Mouse (Mus musculus): ENCODE results near the gene Csnk2a1. TPM values are rescaled to one million over a fixed set of nuclear protein-coding genes. Genes with fewer than 3 reads are reported as not detected.
A peak's percentile ranks its signal among the peaks of the same experiment; 100 is the strongest.
"Not testable (repeated sequence)": the region's sequence is repeated elsewhere in the genome, so short reads cannot be mapped to it uniquely, and the experiment has no call there.

The Csnk2a1 gene
- polyA plus RNA-seq, 1 experiment from 2014 or later: 87.0 TPM

DNA sequence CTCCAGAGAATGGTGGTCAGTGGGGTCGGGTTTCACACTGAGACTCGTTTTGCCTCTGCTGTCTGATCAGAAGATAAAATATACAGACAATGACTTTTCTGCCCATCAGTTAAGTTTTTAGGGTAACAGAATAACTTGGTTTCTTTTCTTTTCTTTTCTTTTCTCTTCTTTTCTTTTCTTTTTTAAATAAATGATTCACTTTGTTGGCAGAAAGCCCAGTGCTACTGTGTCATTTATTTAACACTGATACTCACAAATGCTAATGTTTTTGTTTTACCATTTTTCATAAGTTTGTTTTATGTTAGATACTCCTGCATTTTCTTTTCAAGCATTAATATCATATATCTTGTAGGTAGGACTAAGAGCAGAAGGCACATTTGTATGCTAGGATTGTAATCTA, 13.9 kb downstream of the Csnk2a1 start:
- Histone ChIP-seq H3K4me1 (no peaks in the 10 kb centered on the region), H3K4me3 (replicated peaks) (no peak overlapping the region), H3K36me3 (peaks cover 25% of the 10 kb centered on the region), H3K9me3 (replicated peaks) (no peaks in the 10 kb centered on the region), H3K4me2 (replicated peaks) (no peak overlapping the region), H3K9ac (no peak overlapping the region), H3K27me3 (no peaks in the 10 kb centered on the region), H3K27ac (replicated peaks) (no peak overlapping the region)
- ATAC-seq (ENCODE audit: insufficient number of reproducible peaks, low FRiP score, low TSS enrichment, low read depth): no peak
- 36% methylated on average over 2 of the region's 2 CpGs for WGBS

DNA sequence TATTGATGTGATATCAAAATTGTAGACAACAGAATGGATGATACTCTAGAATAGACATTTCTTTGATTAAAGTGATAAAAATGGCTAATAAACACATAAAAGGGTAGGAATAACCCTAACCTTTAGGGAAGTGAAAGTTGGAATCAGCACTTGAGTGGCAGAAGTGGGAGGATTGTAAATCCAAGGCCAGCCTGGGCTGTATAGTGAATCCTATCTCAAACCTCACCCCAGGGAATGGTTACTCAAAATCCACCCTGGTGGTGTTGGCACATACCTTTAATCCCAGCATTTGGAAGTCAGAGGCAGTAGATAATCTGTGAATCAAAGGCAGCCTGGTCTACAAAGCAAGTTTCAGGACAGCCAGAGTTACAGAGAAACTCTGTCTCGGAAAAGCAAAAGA, 20.6 kb downstream of the Csnk2a1 start:
- ATAC-seq (ENCODE audit: insufficient number of reproducible peaks, low FRiP score, low TSS enrichment, low read depth): no peak
- Histone ChIP-seq H3K4me1 (no peaks in the 10 kb centered on the region), H3K9ac (no peak overlapping the region), H3K4me2 (replicated peaks) (no peak overlapping the region), H3K27me3 (no peaks in the 10 kb centered on the region), H3K4me3 (replicated peaks) (no peak overlapping the region), H3K36me3 (peaks cover 12% of the 10 kb centered on the region), H3K9me3 (replicated peaks) (no peaks in the 10 kb centered on the region), H3K27ac (replicated peaks) (no peak overlapping the region)
- 95% methylated on average over 1 of the region's 1 CpGs for WGBS

GRCm38 (mm10) chr2:152250511-152250910, 23.9 kb downstream of the Csnk2a1 start:
- Histone ChIP-seq H3K9ac (no peak overlapping the region), H3K4me2 (replicated peaks) (no peak overlapping the region), H3K9me3 (replicated peaks) (no peaks in the 10 kb centered on the region), H3K4me1 (no peaks in the 10 kb centered on the region), H3K27me3 (no peaks in the 10 kb centered on the region), H3K4me3 (replicated peaks) (no peak overlapping the region), H3K27ac (replicated peaks) (no peak overlapping the region), H3K36me3 (peaks cover 37% of the 10 kb centered on the region)
- 32% methylated on average over 4 of the region's 4 CpGs for WGBS
- ATAC-seq (ENCODE audit: insufficient number of reproducible peaks, low FRiP score, low TSS enrichment, low read depth): no peak

DNA sequence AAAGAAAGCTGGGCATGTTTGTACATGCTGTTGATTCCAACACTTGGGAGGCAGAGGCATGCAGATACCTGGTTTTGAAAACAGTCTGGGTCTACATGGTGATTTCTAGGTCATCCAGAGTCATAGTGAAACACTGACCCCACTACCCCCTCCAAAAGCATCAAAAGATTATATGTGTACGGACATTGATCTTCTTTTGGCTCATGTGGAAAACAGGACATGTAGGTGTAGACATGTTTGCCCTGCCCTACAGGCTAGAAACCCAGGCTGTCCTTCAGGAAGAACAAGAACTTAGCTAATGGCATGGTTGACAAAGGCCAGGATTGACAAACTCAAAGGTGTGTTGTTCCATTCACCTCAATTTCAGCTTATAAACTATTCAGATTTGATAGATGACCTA, 33.1 kb downstream of the Csnk2a1 start:
- Histone ChIP-seq H3K4me2 (replicated peaks) (no peak overlapping the region), H3K4me1 (no peaks in the 10 kb centered on the region), H3K4me3 (replicated peaks) (no peak overlapping the region), H3K27me3 (no peaks in the 10 kb centered on the region), H3K36me3 (peaks cover 68% of the 10 kb centered on the region), H3K27ac (replicated peaks) (no peak overlapping the region), H3K9me3 (replicated peaks) (no peaks in the 10 kb centered on the region), H3K9ac (no peak overlapping the region)
- 87% methylated on average over 1 of the region's 1 CpGs for WGBS
- ATAC-seq (ENCODE audit: insufficient number of reproducible peaks, low FRiP score, low TSS enrichment, low read depth): no peak

GRCm38 (mm10) chr2:152273639-152274038, 47.0 kb downstream of the Csnk2a1 start:
- WGBS: 72% methylated on average over 2 of the region's 2 CpGs
- H3K4me3 ChIP-seq (replicated peaks): no peak overlapping the region
- no peak overlapping the region for H3K4me2 ChIP-seq (replicated peaks)
- no peaks in the 10 kb centered on the region for H3K9me3 ChIP-seq (replicated peaks)
- no peak overlapping the region for H3K27ac ChIP-seq (replicated peaks)
- peaks cover 60% of the 10 kb centered on the region for H3K36me3 ChIP-seq
- H3K4me1 ChIP-seq: no peaks in the 10 kb centered on the region
- H3K27me3 ChIP-seq: no peaks in the 10 kb centered on the region
- ATAC-seq (ENCODE audit: insufficient number of reproducible peaks, low FRiP score, low TSS enrichment, low read depth): no peak
- H3K9ac ChIP-seq: no peak overlapping the region

DNA sequence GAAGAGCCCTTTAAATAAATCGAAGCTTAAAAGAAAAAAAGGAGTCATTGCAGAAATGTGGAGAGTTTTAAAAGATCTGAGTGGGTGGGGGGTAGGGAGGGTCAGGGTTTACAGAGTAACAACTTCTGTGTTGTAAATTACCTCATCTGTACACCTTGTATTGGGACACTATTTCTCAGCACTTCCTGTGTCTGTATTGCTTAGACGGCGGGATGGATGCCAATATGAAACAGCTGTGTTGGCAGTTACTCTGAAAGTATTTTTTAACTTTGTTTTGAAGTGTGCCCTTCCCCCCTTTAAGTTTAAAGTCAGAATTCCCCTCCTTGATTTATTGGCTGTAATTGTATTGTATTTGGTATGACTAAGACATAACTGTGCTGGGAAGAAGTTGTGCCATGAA, 54.8 kb downstream of the Csnk2a1 start:
- 53% methylated on average over 3 of the region's 3 CpGs for WGBS
- no peak overlapping the region for H3K4me3 ChIP-seq (replicated peaks)
- ATAC-seq (ENCODE audit: insufficient number of reproducible peaks, low FRiP score, low TSS enrichment, low read depth): no peak
- H3K4me1 ChIP-seq: no peaks in the 10 kb centered on the region
- H3K27ac ChIP-seq (replicated peaks): no peak overlapping the region
- peaks cover 61% of the 10 kb centered on the region for H3K36me3 ChIP-seq
- no peak overlapping the region for H3K9ac ChIP-seq
- no peak overlapping the region for H3K4me2 ChIP-seq (replicated peaks)
- no peaks in the 10 kb centered on the region for H3K9me3 ChIP-seq (replicated peaks)
- no peaks in the 10 kb centered on the region for H3K27me3 ChIP-seq

DNA sequence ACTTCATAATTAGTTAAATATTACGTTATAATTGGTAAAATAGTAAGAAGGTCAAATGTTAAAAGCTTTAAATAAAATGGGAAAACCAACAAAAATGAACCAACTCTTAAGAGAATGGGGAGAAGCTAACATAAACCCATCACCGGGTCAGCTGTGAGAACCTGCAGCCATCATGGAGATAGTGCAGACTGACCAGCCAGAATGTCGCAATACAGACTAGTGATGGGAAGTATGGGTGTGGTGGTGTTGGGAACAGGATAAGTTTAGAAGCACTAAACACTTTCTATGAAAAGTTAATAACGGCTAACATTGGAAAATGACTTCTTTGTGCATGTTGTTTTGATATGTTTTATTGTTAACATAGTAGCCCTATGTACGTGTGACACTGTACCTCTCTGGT, 60.9 kb downstream of the Csnk2a1 start:
- no peaks in the 10 kb centered on the region for H3K4me1 ChIP-seq
- WGBS: 88% methylated on average over 5 of the region's 5 CpGs
- H3K9ac ChIP-seq: no peak overlapping the region
- H3K27me3 ChIP-seq: no peaks in the 10 kb centered on the region
- no peak overlapping the region for H3K4me3 ChIP-seq (replicated peaks)
- no peak overlapping the region for H3K27ac ChIP-seq (replicated peaks)
- peaks cover 44% of the 10 kb centered on the region for H3K36me3 ChIP-seq
- ATAC-seq (ENCODE audit: insufficient number of reproducible peaks, low FRiP score, low TSS enrichment, low read depth): no peak
- H3K9me3 ChIP-seq (replicated peaks): no peaks in the 10 kb centered on the region
- H3K4me2 ChIP-seq (replicated peaks): no peak overlapping the region

DNA sequence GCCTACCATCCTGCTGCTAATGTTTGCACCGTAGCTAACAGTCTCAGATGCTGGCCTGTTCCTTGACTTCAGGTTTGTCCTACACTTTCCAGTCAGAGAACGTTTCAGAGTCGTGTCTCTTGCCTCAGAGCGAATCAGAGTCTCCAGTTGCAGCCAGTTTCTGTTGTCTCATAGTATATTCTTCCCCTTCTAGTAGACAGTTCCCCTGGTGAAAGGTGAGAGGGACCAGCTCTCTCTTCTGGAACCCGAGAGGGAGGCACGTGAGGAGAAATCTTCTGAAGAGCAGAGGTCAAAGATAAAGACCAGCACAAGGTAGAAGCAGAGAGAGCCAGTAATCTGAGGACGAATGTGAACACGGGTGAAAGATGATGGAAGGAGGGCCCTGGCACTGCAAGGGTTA, 61.4 kb downstream of the Csnk2a1 start:
- H3K36me3 ChIP-seq: peaks cover 39% of the 10 kb centered on the region
- peaks cover under 1% of the 10 kb centered on the region; the same call in 1 of the 2 replicates for H3K4me1 ChIP-seq
- no peak overlapping the region for H3K9ac ChIP-seq
- H3K27ac ChIP-seq (replicated peaks): no peak overlapping the region
- 82% methylated on average over 8 of the region's 8 CpGs for WGBS
- H3K4me3 ChIP-seq (replicated peaks): no peak overlapping the region
- H3K4me2 ChIP-seq (replicated peaks): no peak overlapping the region
- no peaks in the 10 kb centered on the region for H3K9me3 ChIP-seq (replicated peaks)
- H3K27me3 ChIP-seq: no peaks in the 10 kb centered on the region
- no peak for ATAC-seq (ENCODE audit: insufficient number of reproducible peaks, low FRiP score, low TSS enrichment, low read depth)

DNA sequence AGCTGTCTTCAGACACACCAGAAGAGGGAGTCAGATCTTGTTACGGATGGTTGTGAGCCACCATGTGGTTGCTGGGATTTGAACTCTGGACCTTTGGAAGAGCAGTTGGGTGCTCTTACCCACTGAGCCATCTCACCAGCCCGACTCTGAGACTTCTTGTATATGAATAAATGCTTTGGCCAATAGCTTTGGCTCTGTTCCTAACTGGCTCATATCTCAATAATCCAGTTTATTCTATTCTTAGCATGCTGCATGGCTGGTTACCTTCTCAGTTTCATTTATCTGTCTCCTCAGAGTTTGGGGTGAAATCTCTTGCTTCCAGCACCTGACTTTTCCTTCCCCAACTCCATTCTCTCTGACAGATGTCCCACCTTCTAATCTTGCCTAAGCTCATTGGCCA, 63.0 kb downstream of the Csnk2a1 start:
- not testable (repeated sequence) for H3K27me3 ChIP-seq
- WGBS: 81% methylated on average over 2 of the region's 2 CpGs

GRCm38 (mm10) chr2:152292475-152292874, 65.8 kb downstream of the Csnk2a1 start:
- Histone ChIP-seq H3K9ac (no peak overlapping the region), H3K27me3 (no peaks in the 10 kb centered on the region), H3K4me2 (replicated peaks) (no peak overlapping the region), H3K36me3 (no peaks in the 10 kb centered on the region), H3K4me1 (peaks cover 21% of the 10 kb centered on the region), H3K27ac (replicated peaks) (no peak overlapping the region), H3K4me3 (replicated peaks) (no peak overlapping the region), H3K9me3 (replicated peaks) (no peaks in the 10 kb centered on the region)
- WGBS: 53% methylated on average over 2 of the region's 2 CpGs
- ATAC-seq (ENCODE audit: insufficient number of reproducible peaks, low FRiP score, low TSS enrichment, low read depth): no peak

More for the DNA sequence above, 63.0 kb downstream of the Csnk2a1 start:
- not testable (repeated sequence) for ATAC-seq (ENCODE audit: insufficient number of reproducible peaks, low FRiP score, low TSS enrichment, low read depth); H3K27ac ChIP-seq (replicated peaks); H3K9me3 ChIP-seq (replicated peaks); H3K4me2 ChIP-seq (replicated peaks); H3K4me1 ChIP-seq; H3K9ac ChIP-seq; H3K4me3 ChIP-seq (replicated peaks)
- peaks cover 23% of the 10 kb centered on the region for H3K36me3 ChIP-seq

- Histone ChIP-seq H3K9me3 (replicated peaks) (no peaks in the 10 kb centered on the region), H3K4me3 (replicated peaks) (peak overlapping the region; percentile 76), H3K4me1 (peaks cover 21% of the 10 kb centered on the region), H3K27me3 (no peaks in the 10 kb centered on the region), H3K27ac (replicated peaks) (0 out of 2 replicates have a peak overlapping the region, but pooled peaks have one; percentile 7), H3K9ac (peak overlapping the region; percentile 21; the same call in 1 of the 2 replicates), H3K36me3 (no peaks in the 10 kb centered on the region), H3K4me2 (replicated peaks) (peak overlapping the region; percentile 76)
- WGBS: under 1% methylated on average over 15 of the region's 15 CpGs
- ATAC-seq (ENCODE audit: insufficient number of reproducible peaks, low FRiP score, low TSS enrichment, low read depth): peak; percentile 7; the same call in 1 of the 2 replicates
Observed at GRCm38 (mm10) chr2:152293179-152293726, 66.6 kb downstream of the Csnk2a1 start.

- H3K27ac ChIP-seq (replicated peaks): peak within 1 kb of the TSS; percentile 85
- ATAC-seq (ENCODE audit: insufficient number of reproducible peaks, low FRiP score, low TSS enrichment, low read depth): peak; percentile 96
- under 1% methylated on average over 61 of the region's 70 CpGs for WGBS
Observed at GRCm38 (mm10) chr2:152293727-152294475, 67.3 kb downstream of the Csnk2a1 start, which contains the start of gene Tbc1d20. Gene Tbc1d20 (plus strand): TSS chr2:152293828.

More at GRCm38 (mm10) chr2:152293727-152294475, 67.3 kb downstream of the Csnk2a1 start, which contains the start of gene Tbc1d20:
- no peaks in the 10 kb centered on the region for H3K9me3 ChIP-seq (replicated peaks)
- H3K4me1 ChIP-seq: peaks cover 21% of the 10 kb centered on the region
- H3K4me2 ChIP-seq (replicated peaks): peak within 1 kb of the TSS; percentile 76
- peak within 1 kb of the TSS; percentile 90 for H3K9ac ChIP-seq
- H3K4me3 ChIP-seq (replicated peaks): peak within 1 kb of the TSS; percentile 76
- no peaks in the 10 kb centered on the region for H3K36me3 ChIP-seq
- H3K27me3 ChIP-seq: no peaks in the 10 kb centered on the region

Data from embryonic facial prominence, embryonic 15.5 days (tissue).